Mouse (Mus musculus) embryonic facial prominence, embryonic 14.5 days (tissue): ENCODE measurements around the gene H2-M10.2. TPM values are rescaled to one million over a fixed set of nuclear protein-coding genes. Genes with fewer than 3 reads are reported as not detected.

ENCODE experiments used
- ATAC-seq: fragments of 200-750 bp; cut with Nextera tagmentation; 2 replicates; pipeline ENCODE4 v1.8.0; 2017; ENCODE audit warnings: low read depth, moderate number of reproducible peaks, moderate TSS enrichment
- DNase-seq: peaks from one replicate; pipeline ENCODE4 v3.0.0-alpha.2; 2015; ENCODE audit warnings: low spot score
- H3K27ac ChIP-seq: fragments of 300-500 bp; sonication (generic); replicated peaks from 2 replicates; pipeline ENCODE4 v1.5.1; 2014; ENCODE audit warnings: low read depth, mild to moderate bottlenecking, low read length, moderate library complexity
- H3K27me3 ChIP-seq: fragments of 300-500 bp; sonication (generic); replicated peaks from 2 replicates; pipeline ENCODE4 v1.6.1; 2014; ENCODE audit warnings: low read length; ENCODE audit not compliant: control insufficient read depth, insufficient read depth
- H3K36me3 ChIP-seq: fragments of 300-500 bp; sonication (generic); 2 replicates; pipeline ENCODE4 v1.6.1; 2014; ENCODE audit warnings: low read length, mixed read lengths; ENCODE audit not compliant: control insufficient read depth, insufficient read depth
- H3K4me1 ChIP-seq: fragments of 300-500 bp; sonication (generic); 2 replicates; pipeline ENCODE4 v1.6.1; 2014; ENCODE audit warnings: antibody characterized with exemption, low read length; ENCODE audit not compliant: control insufficient read depth, insufficient read depth
- H3K4me2 ChIP-seq: fragments of 300-500 bp; sonication (generic); 2 replicates; pipeline ENCODE4 v1.6.1; 2014; ENCODE audit warnings: low read depth, mild to moderate bottlenecking, low read length, moderate library complexity, mixed read lengths
- H3K4me3 ChIP-seq: fragments of 300-500 bp; sonication (generic); 2 replicates; pipeline ENCODE4 v1.5.1; 2014; ENCODE audit warnings: low read depth, mild to moderate bottlenecking, low read length
- H3K9ac ChIP-seq: fragments of 300-500 bp; sonication (generic); 2 replicates; pipeline ENCODE4 v1.6.1; 2014; ENCODE audit warnings: low read depth, mild to moderate bottlenecking, low read length, moderate library complexity, mixed read lengths
- H3K9me3 ChIP-seq: fragments of 300-500 bp; sonication (generic); 2 replicates; pipeline ENCODE4 v1.6.1; 2016; ENCODE audit warnings: low read length; ENCODE audit not compliant: control insufficient read depth
- WGBS: fragments of 180-500 bp; shearing (Covaris S2); extraction: QIAGEN DNeasy Blood & Tissue Kit; methylation state at CpG from one replicate; pipeline ENCODE4 v1.1.7; 2014; 5-methylcytosine and 5-hydroxymethylcytosine counted together
- polyA plus RNA-seq: library from polyadenylated mRNA; unstranded; fragments of >200 nt; fragmentation: Nextera tagmentation; extraction: Ambion mirVana; gene quantifications from 2 replicates; pipeline ENCODE4 v1.2.1, GENCODE M21; 2014

Gene H2-M10.2
- polyA plus RNA-seq, 1 experiment from 2014 or later: not detected

GRCm38 (mm10) chr17:36257969-36258368 lies 28.3 kb downstream of the H2-M10.2 start, which contains the start of gene Rpp21:
Gene Rpp21, minus strand, starts transcription at chr17:36258069.
- Histone ChIP-seq H3K9ac (peak within 1 kb of the TSS; percentile 83), H3K4me3 (peak within 1 kb of the TSS; percentile 84), H3K27me3 (no peaks in the 10 kb centered on the region), H3K36me3 (peaks cover 45% of the 10 kb centered on the region), H3K4me1 (no peaks in the 10 kb centered on the region; the same call in 1 of the 2 replicates), H3K4me2 (peak within 1 kb of the TSS; percentile 57), H3K9me3 (no peaks in the 10 kb centered on the region), H3K27ac (peak within 1 kb of the TSS; percentile 80)
- ATAC-seq: no peak
- no peak for DNase-seq
- 47% methylated on average over 6 of the region's 6 CpGs for WGBS

- 0% methylated on average over 28 of the region's 37 CpGs for WGBS
- peak overlapping the region; percentile 83 for H3K9ac ChIP-seq
- peak overlapping the region; percentile 57 for H3K4me2 ChIP-seq
- H3K4me1 ChIP-seq: no peaks in the 10 kb centered on the region; the same call in 1 of the 2 replicates
- DNase-seq: peak; percentile 91
- H3K9me3 ChIP-seq: no peaks in the 10 kb centered on the region
- peaks cover 40% of the 10 kb centered on the region for H3K36me3 ChIP-seq
- peak overlapping the region; percentile 84 for H3K4me3 ChIP-seq
- peak; percentile 97 for ATAC-seq
- peaks cover 1% of the 10 kb centered on the region; the same call in 1 of the 2 replicates for H3K27me3 ChIP-seq
- H3K27ac ChIP-seq: peak overlapping the region; percentile 80
Observed at GRCm38 (mm10) chr17:36257241-36257947, 28.9 kb downstream of the H2-M10.2 start.

GRCm38 (mm10) chr17:36253087-36253600 lies 33.1 kb downstream of the H2-M10.2 start:
- DNase-seq (no peak), ATAC-seq (no peak)
- peaks cover 23% of the 10 kb centered on the region for H3K27me3 ChIP-seq
- no peak overlapping the region for H3K27ac ChIP-seq
- H3K4me2 ChIP-seq: no peak overlapping the region
- H3K9ac ChIP-seq: no peak overlapping the region
- H3K4me1 ChIP-seq: no peaks in the 10 kb centered on the region; the same call in 1 of the 2 replicates
- WGBS: 44% methylated on average over 6 of the region's 6 CpGs
- H3K9me3 ChIP-seq: no peaks in the 10 kb centered on the region
- no peaks in the 10 kb centered on the region for H3K36me3 ChIP-seq
- no peak overlapping the region for H3K4me3 ChIP-seq

GRCm38 (mm10) chr17:36252250-36252876 lies 33.9 kb downstream of the H2-M10.2 start:
- WGBS: 11% methylated on average over 25 of the region's 25 CpGs
- Histone ChIP-seq H3K9me3 (no peaks in the 10 kb centered on the region), H3K4me3 (peak overlapping the region; percentile 7; the same call in 1 of the 2 replicates), H3K36me3 (no peaks in the 10 kb centered on the region), H3K4me2 (peak overlapping the region; percentile 37), H3K4me1 (no peaks in the 10 kb centered on the region; the same call in 1 of the 2 replicates), H3K27me3 (peaks cover 29% of the 10 kb centered on the region), H3K27ac (no peak overlapping the region), H3K9ac (0 out of 2 replicates have a peak overlapping the region, but pooled peaks have one; percentile 22)
- ATAC-seq (0 out of 2 replicates have a peak, but pooled peaks have one; percentile 24), DNase-seq (peak; percentile 27)

GRCm38 (mm10) chr17:36248886-36249285 lies 37.4 kb downstream of the H2-M10.2 start:
- H3K9ac ChIP-seq: no peak overlapping the region
- H3K4me1 ChIP-seq: no peaks in the 10 kb centered on the region
- ATAC-seq (no peak), DNase-seq (no peak)
- H3K27me3 ChIP-seq: peaks cover 31% of the 10 kb centered on the region
- no peaks in the 10 kb centered on the region for H3K36me3 ChIP-seq
- no peaks in the 10 kb centered on the region for H3K9me3 ChIP-seq
- H3K4me2 ChIP-seq: no peak overlapping the region
- H3K4me3 ChIP-seq: no peak overlapping the region
- H3K27ac ChIP-seq: no peak overlapping the region
- 33% methylated on average over 28 of the region's 33 CpGs for WGBS

- WGBS: 67% methylated on average over 2 of the region's 2 CpGs
- no peak for ATAC-seq
Observed at GRCm38 (mm10) chr17:36245741-36246140, 40.5 kb downstream of the H2-M10.2 start.

GRCm38 (mm10) chr17:36244031-36244430 lies 42.3 kb downstream of the H2-M10.2 start:
- Histone ChIP-seq H3K9me3 (no peaks in the 10 kb centered on the region), H3K27ac (no peak overlapping the region), H3K36me3 (no peaks in the 10 kb centered on the region), H3K4me3 (no peak overlapping the region), H3K27me3 (peaks cover 16% of the 10 kb centered on the region; the same call in 1 of the 2 replicates), H3K4me1 (peaks cover 7% of the 10 kb centered on the region; the same call in 1 of the 2 replicates), H3K9ac (no peak overlapping the region), H3K4me2 (no peak overlapping the region)
- DNase-seq: no peak
- ATAC-seq: no peak
- WGBS: 26% methylated on average over 5 of the region's 5 CpGs

More at GRCm38 (mm10) chr17:36245741-36246140, 40.5 kb downstream of the H2-M10.2 start:
- Histone ChIP-seq H3K4me3 (no peak overlapping the region), H3K4me2 (no peak overlapping the region), H3K27me3 (peaks cover 25% of the 10 kb centered on the region), H3K4me1 (peaks cover 5% of the 10 kb centered on the region; the same call in 1 of the 2 replicates), H3K9ac (no peak overlapping the region), H3K9me3 (no peaks in the 10 kb centered on the region), H3K36me3 (no peaks in the 10 kb centered on the region), H3K27ac (no peak overlapping the region)
- no peak for DNase-seq

GRCm38 (mm10) chr17:36240637-36241213 lies 45.6 kb downstream of the H2-M10.2 start:
- H3K27ac ChIP-seq: no peak overlapping the region
- ATAC-seq (peak; percentile 62; the same call in 1 of the 2 replicates), DNase-seq (peak; percentile 57)
- peak overlapping the region; percentile 31; the same call in 1 of the 2 replicates for H3K4me2 ChIP-seq
- H3K36me3 ChIP-seq: no peaks in the 10 kb centered on the region
- 9% methylated on average over 5 of the region's 5 CpGs for WGBS
- no peaks in the 10 kb centered on the region for H3K9me3 ChIP-seq
- H3K27me3 ChIP-seq: peaks cover 25% of the 10 kb centered on the region
- H3K9ac ChIP-seq: no peak overlapping the region
- H3K4me3 ChIP-seq: no peak overlapping the region
- peaks cover 12% of the 10 kb centered on the region for H3K4me1 ChIP-seq
